Mouse (Mus musculus): ENCODE measurements around the gene Myo3a.

GRCm38 (mm10) chr2:22271555-22271954, 44.3 kb downstream of the Myo3a start:
- TF ChIP-seq CTCF (IDR thresholded peaks at IDR 0.05; ENCODE audit: low read depth) (no peak), EP300 (IDR thresholded peaks at IDR 0.05; ENCODE audit: low read depth) (no peak)

Measured in heart, postnatal 0 days (tissue).